Mouse (Mus musculus): ENCODE measurements around the gene Tcea3.

The Tcea3 gene

DNA sequence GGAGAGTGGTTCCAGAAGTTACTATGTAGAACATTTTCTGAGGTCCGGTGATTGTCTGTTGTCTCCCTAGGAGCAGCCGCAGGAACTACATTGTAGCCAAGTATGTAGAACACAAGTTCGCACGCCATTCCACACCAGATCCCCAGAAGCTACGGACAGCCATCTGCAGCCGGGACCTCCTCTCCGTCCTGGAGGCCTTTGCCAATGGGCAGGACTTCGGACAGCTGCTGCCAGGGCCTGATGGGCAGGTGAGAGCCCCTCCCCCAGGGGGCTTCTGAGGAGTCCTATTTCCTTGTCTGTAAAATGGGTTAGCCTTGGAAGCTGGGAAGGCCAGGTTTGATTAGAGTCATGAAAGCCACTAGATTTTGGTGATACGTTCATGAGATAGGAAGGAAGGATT is 8.4 kb upstream of the Tcea3 start:
- DNase-seq (ENCODE audit: low read depth, low spot score): no peak

DNA sequence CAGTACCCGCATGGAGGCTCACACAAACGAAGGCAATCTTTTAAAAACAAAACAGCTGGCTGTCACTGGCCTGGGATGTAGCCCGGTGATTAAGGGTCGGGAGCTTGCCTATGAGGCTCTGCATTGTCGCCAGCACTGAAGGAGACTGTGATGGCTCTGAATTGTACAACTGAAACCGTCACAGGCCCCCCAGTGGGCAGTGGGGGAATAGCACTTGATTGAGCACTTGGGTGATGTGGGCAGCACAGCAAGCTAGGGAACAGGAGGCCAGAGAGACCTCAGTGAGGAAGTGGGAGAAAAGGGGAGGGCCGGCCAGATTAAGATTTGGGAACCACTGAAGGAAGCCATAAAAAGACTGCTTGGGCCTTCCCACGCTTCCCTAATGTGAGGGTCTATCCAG is 7.9 kb upstream of the Tcea3 start:
- DNase-seq (ENCODE audit: low read depth, low spot score): peak; percentile 77

- no peak for DNase-seq (ENCODE audit: low read depth, low spot score)
These were observed 7.4 kb upstream of the Tcea3 start for GRCm38 (mm10) chr4:136240123-136240522.

- DNase-seq (ENCODE audit: low read depth, low spot score): no peak
These were observed 6.6 kb upstream of the Tcea3 start for GRCm38 (mm10) chr4:136240955-136241354.

GRCm38 (mm10) chr4:136242065-136242703 is 5.3 kb upstream of the Tcea3 start:
- DNase-seq (ENCODE audit: low read depth, low spot score): no peak

- DNase-seq (ENCODE audit: low read depth, low spot score): no peak
These were observed 4.8 kb upstream of the Tcea3 start for GRCm38 (mm10) chr4:136242728-136243127.

DNA sequence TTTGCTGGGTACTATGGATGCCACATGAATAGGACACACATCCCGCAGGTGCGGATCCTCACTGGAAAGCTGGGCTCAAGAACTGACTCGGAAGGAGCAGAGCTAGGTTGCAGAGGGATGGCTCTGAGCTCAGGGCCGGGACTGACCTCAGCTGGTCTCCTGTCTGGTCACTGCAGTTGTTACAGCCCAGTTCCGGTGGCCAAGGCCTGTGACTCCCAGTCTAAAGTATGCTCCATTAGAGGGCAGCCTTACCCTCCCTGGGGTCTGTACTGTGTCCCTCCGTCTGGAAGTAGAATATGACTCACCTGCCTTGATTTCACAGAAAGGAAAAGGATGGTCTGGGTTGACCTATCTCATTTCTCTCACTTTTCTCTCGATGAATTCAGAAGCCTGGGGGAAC is 3.3 kb upstream of the Tcea3 start:
- DNase-seq (ENCODE audit: low read depth, low spot score): no peak

DNA sequence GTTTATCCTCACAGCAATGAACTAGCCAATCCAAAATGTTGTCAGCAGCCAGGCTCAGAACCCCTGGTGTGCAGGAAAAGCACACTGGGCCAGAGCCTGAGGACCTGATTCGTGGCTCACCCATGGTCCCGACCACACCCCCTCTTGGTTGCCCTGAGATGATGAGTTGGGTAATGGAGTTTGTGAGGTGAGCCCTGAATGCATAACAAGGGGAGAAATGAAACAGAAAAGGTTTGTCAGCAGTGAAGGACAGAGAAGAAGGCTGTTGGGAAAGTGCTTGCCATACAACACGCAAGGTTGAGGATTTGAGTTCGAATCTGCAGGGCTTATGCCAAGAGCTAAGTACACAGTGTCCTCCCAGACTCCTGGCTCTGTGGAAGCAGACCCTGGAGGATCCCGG is 1.8 kb upstream of the Tcea3 start:
- DNase-seq (ENCODE audit: low read depth, low spot score): no peak

GRCm38 (mm10) chr4:136246568-136246969 is 960 bp upstream of the Tcea3 start:
- peak; percentile 58 for DNase-seq (ENCODE audit: low read depth, low spot score)

DNA sequence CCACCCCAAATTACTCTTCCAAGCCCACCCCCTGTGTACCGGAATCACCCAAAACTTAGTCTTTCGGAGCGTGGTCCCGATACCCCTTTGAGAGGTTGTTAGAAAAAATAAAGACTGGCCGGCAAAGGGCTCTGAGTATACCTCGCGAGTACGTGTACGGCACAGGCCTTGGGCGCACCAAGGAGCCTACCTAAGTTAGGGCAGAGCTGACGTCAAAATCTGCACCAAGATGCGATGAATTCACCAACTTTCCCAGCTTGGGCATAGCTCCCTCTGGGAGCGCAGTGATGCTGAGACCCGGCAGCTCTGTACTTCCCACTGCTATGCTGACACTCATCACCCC is 172 bp upstream of the Tcea3 start:
- DNase-seq (ENCODE audit: low read depth, low spot score): no peak

DNA sequence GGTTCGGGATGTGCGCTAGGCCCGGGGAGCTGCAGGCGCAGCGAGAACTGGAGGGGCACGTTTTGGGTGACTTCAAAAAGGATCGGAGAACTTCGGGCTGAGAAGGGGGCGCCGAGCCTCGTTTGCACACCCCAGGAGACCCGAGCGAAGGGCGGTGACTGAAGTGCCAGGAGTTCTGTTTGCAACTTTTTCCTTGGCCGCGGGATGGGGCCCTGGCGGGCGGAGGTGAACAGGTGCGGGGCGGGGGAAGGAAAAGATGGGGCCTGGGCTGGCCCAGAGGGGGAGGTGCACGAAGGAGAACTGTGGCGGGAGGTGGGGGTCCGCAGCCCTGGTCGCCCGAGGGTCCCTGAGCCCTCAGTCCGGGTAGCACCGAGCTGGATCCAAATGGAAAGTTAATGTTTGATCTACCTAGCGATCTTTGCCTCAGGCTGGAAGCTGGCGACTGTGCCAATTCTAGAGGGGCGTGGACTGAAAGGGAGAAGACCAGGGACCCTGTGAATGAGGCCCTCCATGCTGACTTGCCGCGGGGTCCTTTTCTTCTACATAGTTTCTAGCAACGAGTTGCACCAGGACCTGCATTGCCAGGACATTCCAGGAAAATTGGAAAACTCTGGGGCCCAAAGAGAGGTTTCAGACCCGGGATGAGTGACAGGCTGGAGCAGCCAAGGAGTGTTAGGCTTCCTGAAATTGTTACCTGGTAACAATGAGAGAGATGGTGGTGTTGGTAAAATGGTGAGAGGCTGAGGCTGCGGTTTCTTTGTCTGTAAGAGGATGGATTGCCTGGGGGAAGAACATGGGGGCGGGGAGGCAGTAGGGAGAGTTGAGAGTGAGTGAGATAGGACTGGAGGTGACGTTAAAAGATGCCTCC is 1.2 kb downstream of the Tcea3 start:
- DNase-seq (ENCODE audit: low read depth, low spot score): no peak

DNA sequence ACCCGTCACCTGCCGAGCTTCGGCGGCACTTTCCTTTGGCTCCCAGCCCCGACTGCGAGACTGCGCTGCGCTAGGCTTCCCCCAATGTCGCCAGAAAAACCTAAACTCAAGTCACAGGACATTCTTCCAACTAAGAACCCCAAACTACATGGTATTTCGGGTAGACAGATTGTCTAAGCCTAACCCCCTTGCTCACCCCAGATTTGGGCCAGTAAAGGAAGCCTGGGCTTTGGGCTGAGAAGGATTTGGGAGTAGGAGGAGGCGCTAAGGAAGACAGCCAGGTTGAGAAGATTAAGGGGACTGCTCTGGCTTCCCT is 1.8 kb downstream of the Tcea3 start:
- DNase-seq (ENCODE audit: low read depth, low spot score): no peak

DNA sequence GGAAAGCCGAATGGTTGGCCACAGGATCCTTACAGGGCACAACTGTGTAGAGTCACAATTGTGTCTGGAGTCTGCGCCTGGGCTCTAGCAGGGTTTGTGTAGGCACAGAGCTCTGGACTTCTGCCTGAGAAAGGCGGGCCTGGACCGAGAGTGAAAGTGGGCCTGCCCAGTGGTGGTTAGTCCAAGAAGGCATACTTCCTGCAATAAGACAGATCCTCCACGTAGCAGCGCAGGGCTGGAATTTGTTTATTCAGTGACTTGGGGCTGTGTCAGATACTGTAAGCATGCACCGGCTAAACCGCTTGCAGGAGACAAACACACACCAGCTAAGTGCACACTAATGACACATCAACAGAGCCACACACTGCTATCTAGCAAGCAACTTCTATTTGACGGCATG is 2.3 kb downstream of the Tcea3 start:
- DNase-seq (ENCODE audit: low read depth, low spot score): no peak

DNA sequence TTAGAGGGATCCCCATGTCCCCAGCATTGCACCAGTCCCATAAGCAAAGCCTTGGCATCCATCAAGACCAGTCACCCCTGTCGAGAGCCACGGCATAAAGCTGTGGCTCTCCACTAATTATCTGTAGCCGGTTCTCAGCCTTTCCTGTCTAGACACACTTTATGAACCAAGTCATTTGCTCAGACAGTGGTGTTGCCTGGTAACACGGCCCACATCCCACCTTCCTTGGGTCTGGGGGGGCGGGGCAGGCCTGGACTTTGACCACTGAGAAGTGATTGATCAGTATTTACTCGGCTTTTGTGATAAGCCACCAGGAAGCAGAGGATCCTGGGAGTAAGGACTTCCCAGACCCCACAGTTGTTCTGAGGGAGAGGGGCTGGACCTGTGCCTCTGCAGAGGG is 8.4 kb downstream of the Tcea3 start:
- DNase-seq (ENCODE audit: low read depth, low spot score): no peak

- no peak for DNase-seq (ENCODE audit: low read depth, low spot score)
These were observed 9.2 kb downstream of the Tcea3 start for GRCm38 (mm10) chr4:136256696-136257095.

DNA sequence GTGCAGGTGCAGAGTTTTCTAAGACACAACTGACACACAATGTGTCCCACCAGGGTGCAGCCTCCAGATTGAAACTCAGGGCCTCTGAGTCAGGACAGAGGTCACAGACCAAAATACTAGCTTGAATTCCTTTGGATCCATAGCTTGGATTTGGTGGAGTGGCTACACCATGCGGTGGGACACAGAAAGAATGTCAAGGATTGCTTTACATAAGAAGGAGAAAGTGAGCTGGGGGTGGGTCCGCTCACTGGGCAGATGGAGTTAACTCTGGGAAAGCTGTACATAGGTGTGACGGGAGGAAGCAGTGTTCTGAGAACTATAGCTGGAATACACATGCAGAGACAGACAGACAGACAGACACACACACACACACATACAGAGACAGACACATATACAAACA is 12.4 kb downstream of the Tcea3 start:
- DNase-seq (ENCODE audit: low read depth, low spot score): no peak

DNA sequence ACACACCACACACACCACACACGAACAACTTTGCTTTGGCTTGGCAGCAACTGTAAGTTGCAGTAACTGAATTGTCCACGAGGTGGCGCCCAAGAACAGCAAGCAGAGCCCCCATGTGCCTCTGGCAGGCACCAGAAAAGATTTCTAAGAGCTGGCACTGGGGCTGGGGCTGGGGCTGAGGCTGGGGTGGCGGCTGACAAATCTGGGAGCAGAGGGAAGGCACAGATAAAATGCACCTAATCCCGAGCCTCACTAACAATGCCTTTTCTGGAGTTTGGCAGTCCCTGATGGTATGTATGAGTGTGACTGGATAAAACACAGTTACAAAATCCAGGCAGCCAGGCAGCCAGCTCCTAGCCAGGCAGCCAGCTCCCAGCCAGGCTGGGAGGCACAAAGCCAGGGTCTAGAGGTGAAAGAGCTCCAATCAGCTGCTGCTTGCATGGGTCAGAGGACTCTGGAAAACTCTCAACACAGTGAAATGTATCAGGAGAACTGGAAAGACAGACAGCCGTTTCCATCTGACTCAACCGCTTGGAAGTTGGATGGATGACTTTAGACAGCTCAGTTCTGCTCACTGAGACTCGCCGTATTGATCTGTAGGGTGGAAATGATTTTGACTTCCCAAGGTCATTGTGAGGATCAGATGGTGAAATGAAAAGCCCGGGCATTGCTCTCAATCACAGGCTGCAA is 13.1 kb downstream of the Tcea3 start:
- peak; percentile 77 for DNase-seq (ENCODE audit: low read depth, low spot score)

DNA sequence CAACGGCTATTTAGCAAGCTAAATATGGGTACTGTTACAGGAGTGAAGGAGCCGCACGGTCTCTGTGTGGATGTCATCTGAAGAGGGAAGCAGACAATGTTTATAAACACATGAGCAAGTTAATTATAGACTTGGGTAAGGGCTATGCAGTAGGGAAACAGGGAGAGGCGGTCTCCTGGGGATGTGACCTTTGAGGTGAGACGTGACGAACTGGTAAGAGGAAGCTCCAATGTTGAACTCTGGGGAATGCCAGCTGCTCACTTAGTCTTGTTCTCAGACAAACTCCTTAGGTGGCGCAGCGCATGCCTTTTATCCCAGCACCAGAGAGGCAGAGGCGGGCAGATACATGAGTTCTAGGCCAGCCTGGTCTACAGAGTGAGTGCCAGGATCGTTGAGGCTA is 14.4 kb downstream of the Tcea3 start:
- no peak for DNase-seq (ENCODE audit: low read depth, low spot score)

GRCm38 (mm10) chr4:136263555-136263954 is 16.0 kb downstream of the Tcea3 start:
- no peak for DNase-seq (ENCODE audit: low read depth, low spot score)

GRCm38 (mm10) chr4:136266716-136267343 is 19.3 kb downstream of the Tcea3 start:
- DNase-seq (ENCODE audit: low read depth, low spot score): no peak

- no peak for DNase-seq (ENCODE audit: low read depth, low spot score)
These were observed 21.4 kb downstream of the Tcea3 start for GRCm38 (mm10) chr4:136268912-136269311.

DNA sequence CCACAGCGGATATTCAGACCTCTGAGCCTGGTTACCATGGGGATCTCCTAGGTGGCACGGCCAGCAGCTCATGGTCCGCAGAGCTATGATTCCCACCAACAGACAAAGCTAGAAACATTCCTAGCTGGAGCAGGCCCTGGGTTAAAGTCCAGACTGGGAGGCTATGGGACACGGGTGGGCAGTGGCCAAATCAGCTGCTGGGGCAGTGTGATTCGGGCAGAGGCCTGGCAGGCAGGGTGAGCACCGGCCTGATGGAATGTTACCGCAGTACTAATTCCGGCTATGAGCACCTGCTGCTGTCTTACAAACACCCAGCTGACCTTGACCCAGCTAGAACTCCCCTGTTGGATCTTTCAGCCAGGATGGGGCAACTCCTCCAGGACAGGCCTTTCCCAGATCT is 23.1 kb downstream of the Tcea3 start:
- DNase-seq (ENCODE audit: low read depth, low spot score): no peak

DNA sequence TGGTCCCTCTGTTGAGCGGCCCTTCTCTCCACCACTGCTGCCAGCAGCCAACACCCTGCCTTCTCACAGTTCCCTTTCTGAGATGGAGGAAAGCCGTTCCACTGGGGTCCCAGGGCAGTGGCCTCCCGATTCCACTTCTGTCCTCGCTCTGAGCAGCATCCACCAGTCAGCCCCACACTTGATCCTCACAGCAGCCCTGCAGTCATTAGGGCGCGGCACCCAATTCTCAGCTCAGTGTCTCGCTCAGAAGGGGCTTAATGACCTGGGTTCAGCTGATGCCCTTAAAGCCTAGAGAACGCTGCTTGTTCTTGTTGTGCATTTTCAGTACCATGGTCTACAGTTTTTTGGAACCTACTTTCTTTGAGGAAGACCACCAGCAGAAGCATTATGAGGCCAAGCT is 33.6 kb downstream of the Tcea3 start:
- DNase-seq (ENCODE audit: low read depth, low spot score): no peak
